Mouse (Mus musculus) gastrocnemius, postnatal 10 days (tissue): ENCODE measurements around the gene Ttn. TPM values are rescaled to one million over a fixed set of nuclear protein-coding genes. Genes with fewer than 3 reads are reported as not detected.
A peak's percentile ranks its signal among the peaks of the same experiment; 100 is the strongest.

Experiments used
- DNase-seq: peaks from one replicate; pipeline ENCODE4 v3.0.0; 2021; ENCODE audit warnings: mixed read lengths
- total RNA-seq, 2 experiments: library from RNA; stranded (reverse); gene quantifications; 2 replicates each; pipeline ENCODE4 v1.2.3; 2021

Gene Ttn
- total RNA-seq, 2 experiments from 2014 or later: 3,966 to 4,807 TPM

GRCm38 (mm10) chr2:76820472-76820871, 161.9 kb downstream of the Ttn start:
- no peak for DNase-seq

GRCm38 (mm10) chr2:76817796-76818195, 164.6 kb downstream of the Ttn start:
- DNase-seq: no peak

DNA sequence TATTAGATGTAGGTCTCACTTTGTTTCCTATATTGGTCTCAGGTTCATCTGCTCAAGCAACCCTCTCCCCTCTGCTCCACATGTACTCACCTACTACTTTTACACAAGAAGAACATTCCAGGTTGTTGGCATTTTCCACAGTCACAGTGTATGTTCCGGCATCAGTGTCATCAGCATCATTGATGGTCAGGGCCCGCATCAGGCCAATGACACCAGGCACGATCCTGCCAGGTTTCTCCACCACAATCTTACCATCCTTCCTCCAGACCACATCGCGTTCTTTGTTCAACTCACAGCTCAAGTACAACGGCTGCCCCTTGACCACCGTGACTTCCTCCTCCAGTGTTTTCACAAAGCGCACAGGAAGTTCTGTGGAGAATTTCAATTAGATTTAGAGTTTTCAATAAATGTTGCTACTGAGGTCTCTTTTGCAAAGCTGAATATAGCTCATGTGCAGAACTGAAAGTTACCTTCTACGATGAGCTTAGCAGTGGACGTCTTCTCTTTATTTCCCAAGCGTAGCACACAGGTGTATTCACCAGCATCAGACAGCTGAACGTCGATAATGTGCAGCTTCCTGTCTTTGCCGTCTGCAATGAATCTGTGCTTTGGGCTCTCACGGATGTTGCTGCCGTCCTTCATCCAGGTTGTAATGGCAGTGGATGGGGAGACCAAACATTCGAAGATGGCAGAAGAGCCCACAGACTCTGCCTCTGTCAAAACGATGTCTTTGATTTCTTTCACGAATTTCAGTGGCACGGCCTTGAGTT, 168.1 kb downstream of the Ttn start:
- no peak for DNase-seq

GRCm38 (mm10) chr2:76811160-76811559, 171.2 kb downstream of the Ttn start:
- no peak for DNase-seq

DNA sequence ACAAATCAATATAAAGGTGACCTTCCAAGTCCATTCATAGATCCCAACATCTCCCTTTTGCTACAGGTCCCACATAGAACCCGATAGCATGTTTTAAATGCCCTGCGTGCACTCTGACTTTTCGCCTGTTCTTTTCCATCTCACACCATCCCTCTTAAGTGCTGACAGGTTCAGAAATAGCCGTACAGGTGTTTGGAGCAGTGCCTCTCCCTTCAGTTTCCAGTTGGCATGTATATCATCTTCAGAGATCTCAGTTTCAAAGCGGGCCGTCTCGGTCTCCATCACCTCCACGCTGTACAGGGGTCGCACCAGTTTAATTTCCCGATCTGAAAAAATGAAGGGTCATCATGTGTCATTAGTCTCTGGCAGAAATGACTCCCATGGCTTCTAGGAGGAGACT, 174.0 kb downstream of the Ttn start:
- DNase-seq: no peak

DNA sequence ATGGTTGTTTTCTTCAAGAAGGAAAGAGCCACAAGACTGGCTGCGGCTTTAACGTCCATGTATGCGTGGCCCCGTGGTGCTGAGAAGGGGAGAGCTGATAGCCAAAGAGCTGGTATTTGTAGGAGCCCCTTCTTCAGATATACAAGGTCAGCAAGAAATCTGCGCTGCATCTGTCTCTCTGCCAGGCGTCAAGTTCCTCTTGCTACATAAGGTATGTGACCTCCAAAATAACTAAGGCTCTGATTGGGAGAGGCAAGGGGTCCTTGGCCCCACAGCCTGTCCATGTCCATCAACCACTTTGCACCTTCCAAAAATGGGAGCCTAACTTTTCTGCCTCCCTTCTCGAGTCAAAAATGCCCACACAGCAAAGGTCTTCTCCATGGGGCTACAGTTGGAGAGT, 175.1 kb downstream of the Ttn start:
- peak; percentile 27 for DNase-seq

GRCm38 (mm10) chr2:76806861-76807260, 175.5 kb downstream of the Ttn start:
- no peak for DNase-seq

- DNase-seq: no peak
These were observed 176.0 kb downstream of the Ttn start for GRCm38 (mm10) chr2:76806376-76806775.

GRCm38 (mm10) chr2:76805191-76805892, 177.0 kb downstream of the Ttn start:
- DNase-seq: no peak

- DNase-seq: no peak
These were observed 198.2 kb downstream of the Ttn start for GRCm38 (mm10) chr2:76784171-76784570.

DNA sequence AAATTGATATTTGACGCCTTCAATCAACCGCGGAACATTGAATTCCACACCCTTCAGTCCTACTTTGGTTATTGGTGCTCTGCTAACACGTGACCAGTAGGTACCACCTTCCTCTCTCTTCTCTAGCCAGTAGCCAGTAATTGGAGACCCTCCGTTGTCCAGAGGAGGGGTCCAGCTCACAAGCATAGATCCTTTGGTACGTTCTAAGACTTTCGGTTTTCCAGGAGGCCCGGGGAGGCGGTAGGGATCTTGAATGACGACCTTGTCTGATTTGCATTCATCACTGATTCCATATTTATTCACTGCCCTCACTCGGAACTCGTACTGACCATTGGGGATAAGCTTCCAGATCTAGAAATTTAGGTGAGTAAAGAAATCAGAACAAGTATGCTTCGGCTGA, 201.6 kb downstream of the Ttn start:
- DNase-seq: no peak

- DNase-seq: no peak
These were observed 212.5 kb downstream of the Ttn start for GRCm38 (mm10) chr2:76769831-76770230.

DNA sequence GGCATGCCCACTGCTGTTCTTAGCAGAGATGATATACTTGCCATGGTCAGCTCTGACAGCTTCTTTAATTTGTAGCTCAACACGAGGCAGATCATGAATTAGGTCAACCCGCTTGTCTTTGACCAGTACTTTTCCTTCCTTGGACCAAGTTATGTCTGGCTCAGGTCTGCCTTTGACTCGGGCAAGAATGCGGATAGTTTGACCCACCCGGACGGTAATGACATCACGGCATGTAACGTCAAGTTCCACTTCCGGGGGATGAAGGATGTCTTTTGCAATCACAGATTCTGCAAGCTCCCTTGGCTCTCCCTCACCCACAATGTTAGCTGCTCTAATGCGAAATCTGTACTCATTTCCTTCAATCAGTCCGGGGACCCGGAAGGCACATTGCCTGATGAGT, 215.1 kb downstream of the Ttn start:
- no peak for DNase-seq

GRCm38 (mm10) chr2:76764526-76764925, 217.8 kb downstream of the Ttn start:
- no peak for DNase-seq

- no peak for DNase-seq
These were observed 220.2 kb downstream of the Ttn start for GRCm38 (mm10) chr2:76762154-76762553.

GRCm38 (mm10) chr2:76756461-76756860, 225.9 kb downstream of the Ttn start:
- DNase-seq: peak; percentile 4

GRCm38 (mm10) chr2:76751993-76752392, 230.4 kb downstream of the Ttn start:
- DNase-seq: no peak

GRCm38 (mm10) chr2:76749341-76750110, 232.8 kb downstream of the Ttn start:
- no peak for DNase-seq

- DNase-seq: no peak
These were observed 233.7 kb downstream of the Ttn start for GRCm38 (mm10) chr2:76748696-76749095.

- no peak for DNase-seq
These were observed 262.7 kb downstream of the Ttn start for GRCm38 (mm10) chr2:76719650-76720049.

DNA sequence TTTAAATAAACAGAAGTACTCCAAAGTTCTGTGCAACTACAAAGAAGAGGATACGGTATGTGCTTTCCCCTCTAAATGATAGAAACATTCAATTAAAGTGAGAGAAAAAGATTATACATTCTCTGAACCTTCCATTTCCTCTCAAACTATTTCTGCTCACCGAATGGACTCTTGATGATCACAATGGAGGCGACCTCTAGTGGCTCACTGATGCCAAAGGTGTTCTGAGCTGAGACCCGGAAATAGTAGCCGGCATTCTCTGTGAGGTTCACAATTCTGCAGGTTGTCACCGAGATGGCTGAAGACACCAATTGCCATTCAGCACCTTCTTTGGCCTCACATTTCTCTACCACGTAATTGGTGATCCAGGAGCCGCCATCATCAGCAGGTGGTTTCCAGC, 267.4 kb downstream of the Ttn start:
- no peak for DNase-seq

- DNase-seq: no peak
These were observed 273.8 kb downstream of the Ttn start for GRCm38 (mm10) chr2:76708512-76708911.

DNA sequence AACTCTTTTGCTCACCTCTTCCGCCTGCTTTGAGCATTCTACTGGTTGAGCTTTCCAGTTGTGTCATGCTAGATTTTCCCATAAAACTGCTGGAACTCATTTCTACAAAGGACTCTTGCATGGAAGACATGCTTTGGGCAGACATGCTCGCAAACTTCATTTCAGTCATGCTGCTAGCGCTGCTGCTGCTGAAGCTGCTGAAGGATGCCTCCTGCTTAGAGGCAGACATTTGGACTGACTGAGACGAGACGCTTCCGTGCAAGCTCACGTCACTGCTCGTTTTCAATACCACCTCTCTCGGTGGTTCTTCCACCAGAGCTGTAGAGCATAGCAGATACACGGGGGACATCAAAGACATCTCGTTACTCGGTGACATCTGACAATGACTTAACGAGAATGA, 276.7 kb downstream of the Ttn start:
- no peak for DNase-seq
